Mouse (Mus musculus): Measurements from ENCODE around the gene Cdh6. TPM values are rescaled to one million over a fixed set of nuclear protein-coding genes. Genes with fewer than 3 reads are reported as not detected.
A peak's percentile ranks its signal among the peaks of the same experiment; 100 is the strongest.

Gene Cdh6
- polyA plus RNA-seq, 1 experiment from 2014 or later = 13.8 TPM

- no peaks in the 10 kb centered on the region for H3K27me3 ChIP-seq
- no peak for ATAC-seq (ENCODE audit: insufficient number of reproducible peaks, low FRiP score, low TSS enrichment, low read depth)
- H3K9ac ChIP-seq = no peak overlapping the region
- WGBS = 80% methylated on average over 19 of the region's 19 CpGs
- H3K27ac ChIP-seq (replicated peaks) = no peak overlapping the region
- no peak overlapping the region for H3K4me2 ChIP-seq (replicated peaks)
- 0 out of 2 replicates have a peak, but pooled peaks cover 2% of the 10 kb centered on the region for H3K4me1 ChIP-seq
- no peak overlapping the region for H3K4me3 ChIP-seq (replicated peaks)
- no peaks in the 10 kb centered on the region for H3K36me3 ChIP-seq
- H3K9me3 ChIP-seq (replicated peaks) = no peaks in the 10 kb centered on the region
These were observed 79.3 kb downstream of the Cdh6 start for GRCm38 (mm10) chr15:13093954-13094880.

- Histone ChIP-seq H3K36me3 (no peaks in the 10 kb centered on the region), H3K4me3 (replicated peaks) (no peak overlapping the region), H3K27ac (replicated peaks) (no peak overlapping the region), H3K9ac (no peak overlapping the region), H3K4me2 (replicated peaks) (no peak overlapping the region), H3K4me1 (0 out of 2 replicates have a peak, but pooled peaks cover 2% of the 10 kb centered on the region), H3K27me3 (no peaks in the 10 kb centered on the region), H3K9me3 (replicated peaks) (no peaks in the 10 kb centered on the region)
- 84% methylated on average over 13 of the region's 13 CpGs for WGBS
- no peak for ATAC-seq (ENCODE audit: insufficient number of reproducible peaks, low FRiP score, low TSS enrichment, low read depth)
These were observed 81.4 kb downstream of the Cdh6 start for GRCm38 (mm10) chr15:13092064-13092463.

- no peak for ATAC-seq (ENCODE audit: insufficient number of reproducible peaks, low FRiP score, low TSS enrichment, low read depth)
These were observed 84.9 kb downstream of the Cdh6 start for GRCm38 (mm10) chr15:13088504-13089058.

DNA sequence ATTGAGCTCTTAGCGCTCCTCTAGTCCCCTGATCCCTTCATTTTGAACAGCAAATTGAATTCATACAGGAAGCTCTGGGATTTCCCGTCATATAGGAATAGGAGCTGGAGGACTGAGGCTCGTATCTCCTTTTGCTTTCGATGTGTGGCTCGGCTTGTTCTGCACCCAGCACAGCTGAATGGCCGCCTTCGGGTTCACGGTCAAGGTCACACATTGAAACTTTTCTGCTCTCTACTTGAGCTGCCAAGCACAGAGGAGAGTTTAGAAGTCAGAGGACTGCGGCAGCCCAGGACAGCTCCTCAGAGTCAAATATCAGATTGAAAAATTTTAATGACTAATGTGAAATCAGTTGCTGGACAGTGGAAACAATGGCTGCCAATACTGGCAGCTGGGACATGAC, 88.7 kb downstream of the Cdh6 start:
- Histone ChIP-seq H3K4me1 (no peaks in the 10 kb centered on the region), H3K36me3 (no peaks in the 10 kb centered on the region), H3K4me2 (replicated peaks) (no peak overlapping the region), H3K27me3 (no peaks in the 10 kb centered on the region), H3K4me3 (replicated peaks) (no peak overlapping the region), H3K9ac (no peak overlapping the region), H3K27ac (replicated peaks) (no peak overlapping the region), H3K9me3 (replicated peaks) (no peaks in the 10 kb centered on the region)
- ATAC-seq (ENCODE audit: insufficient number of reproducible peaks, low FRiP score, low TSS enrichment, low read depth) = no peak
- WGBS = 79% methylated on average over 9 of the region's 9 CpGs

More at GRCm38 (mm10) chr15:13088504-13089058, 84.9 kb downstream of the Cdh6 start:
- no peaks in the 10 kb centered on the region for H3K36me3 ChIP-seq
- H3K4me2 ChIP-seq (replicated peaks) = no peak overlapping the region
- no peak overlapping the region for H3K9ac ChIP-seq
- H3K27ac ChIP-seq (replicated peaks) = no peak overlapping the region
- no peak overlapping the region for H3K4me3 ChIP-seq (replicated peaks)
- H3K9me3 ChIP-seq (replicated peaks) = no peaks in the 10 kb centered on the region
- 51% methylated on average over 7 of the region's 7 CpGs for WGBS
- 0 out of 2 replicates have a peak, but pooled peaks cover 2% of the 10 kb centered on the region for H3K4me1 ChIP-seq
- H3K27me3 ChIP-seq = no peaks in the 10 kb centered on the region

- ATAC-seq (ENCODE audit: insufficient number of reproducible peaks, low FRiP score, low TSS enrichment, low read depth) = no peak
- H3K27me3 ChIP-seq = no peaks in the 10 kb centered on the region
- H3K9me3 ChIP-seq (replicated peaks) = no peaks in the 10 kb centered on the region
- no peaks in the 10 kb centered on the region for H3K36me3 ChIP-seq
- no peaks in the 10 kb centered on the region for H3K4me1 ChIP-seq
- H3K27ac ChIP-seq (replicated peaks) = no peak overlapping the region
- H3K9ac ChIP-seq = no peak overlapping the region
- WGBS = 74% methylated on average over 8 of the region's 8 CpGs
- H3K4me2 ChIP-seq (replicated peaks) = no peak overlapping the region
- H3K4me3 ChIP-seq (replicated peaks) = no peak overlapping the region
These were observed 96.4 kb downstream of the Cdh6 start for GRCm38 (mm10) chr15:13076908-13077669.

- 57% methylated on average over 4 of the region's 4 CpGs for WGBS
- no peaks in the 10 kb centered on the region for H3K27me3 ChIP-seq
- H3K9ac ChIP-seq = no peak overlapping the region
- no peak overlapping the region for H3K27ac ChIP-seq (replicated peaks)
- H3K9me3 ChIP-seq (replicated peaks) = no peaks in the 10 kb centered on the region
- no peaks in the 10 kb centered on the region for H3K4me1 ChIP-seq
- H3K4me3 ChIP-seq (replicated peaks) = no peak overlapping the region
- no peak overlapping the region for H3K4me2 ChIP-seq (replicated peaks)
- no peaks in the 10 kb centered on the region for H3K36me3 ChIP-seq
- no peak for ATAC-seq (ENCODE audit: insufficient number of reproducible peaks, low FRiP score, low TSS enrichment, low read depth)
These were observed 99.4 kb downstream of the Cdh6 start for GRCm38 (mm10) chr15:13074047-13074446.

DNA sequence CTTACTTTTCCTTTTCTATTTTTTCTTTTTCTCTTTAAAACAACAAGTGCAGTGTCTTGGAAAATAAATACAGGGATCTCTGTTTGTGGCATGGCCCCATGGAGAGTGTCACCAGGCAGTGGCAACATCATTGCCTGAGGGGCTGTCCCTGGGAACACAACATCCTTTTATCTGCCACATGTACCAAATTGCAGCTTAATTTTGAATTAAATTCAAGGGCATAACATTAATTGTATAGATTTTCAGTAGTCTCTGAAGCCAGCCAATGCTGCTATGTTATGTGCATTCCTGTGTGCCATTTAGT, 105.3 kb downstream of the Cdh6 start:
- Histone ChIP-seq H3K27me3 (no peaks in the 10 kb centered on the region), H3K9ac (no peak overlapping the region), H3K4me1 (no peaks in the 10 kb centered on the region), H3K4me2 (replicated peaks) (peak overlapping the region; percentile 44), H3K27ac (replicated peaks) (no peak overlapping the region), H3K4me3 (replicated peaks) (no peak overlapping the region), H3K36me3 (no peaks in the 10 kb centered on the region), H3K9me3 (replicated peaks) (no peaks in the 10 kb centered on the region)
- ATAC-seq (ENCODE audit: insufficient number of reproducible peaks, low FRiP score, low TSS enrichment, low read depth) = no peak

- no peak overlapping the region for H3K9ac ChIP-seq
- no peaks in the 10 kb centered on the region for H3K36me3 ChIP-seq
- ATAC-seq (ENCODE audit: insufficient number of reproducible peaks, low FRiP score, low TSS enrichment, low read depth) = no peak
- H3K27ac ChIP-seq (replicated peaks) = no peak overlapping the region
- no peaks in the 10 kb centered on the region for H3K9me3 ChIP-seq (replicated peaks)
- whole genome bisulfite sequencing = 28% methylated on average over 20 of the region's 20 CpGs
- H3K27me3 ChIP-seq = no peaks in the 10 kb centered on the region
- H3K4me1 ChIP-seq = no peaks in the 10 kb centered on the region
- H3K4me2 ChIP-seq (replicated peaks) = peak overlapping the region; percentile 44
- H3K4me3 ChIP-seq (replicated peaks) = peak overlapping the region; percentile 20
These were observed 105.9 kb downstream of the Cdh6 start for GRCm38 (mm10) chr15:13067429-13068212.

GRCm38 (mm10) chr15:13066765-13067164, 106.7 kb downstream of the Cdh6 start:
- WGBS = 66% methylated on average over 9 of the region's 9 CpGs
- no peak overlapping the region for H3K4me3 ChIP-seq (replicated peaks)
- ATAC-seq (ENCODE audit: insufficient number of reproducible peaks, low FRiP score, low TSS enrichment, low read depth) = peak; percentile 43; the same call in 1 of the 2 replicates

GRCm38 (mm10) chr15:13063633-13064032, 109.8 kb downstream of the Cdh6 start:
- H3K27me3 ChIP-seq = no peaks in the 10 kb centered on the region
- H3K4me2 ChIP-seq (replicated peaks) = no peak overlapping the region
- no peak for ATAC-seq (ENCODE audit: insufficient number of reproducible peaks, low FRiP score, low TSS enrichment, low read depth)
- no peak overlapping the region for H3K9ac ChIP-seq
- H3K27ac ChIP-seq (replicated peaks) = no peak overlapping the region
- H3K9me3 ChIP-seq (replicated peaks) = no peaks in the 10 kb centered on the region
- no peaks in the 10 kb centered on the region for H3K36me3 ChIP-seq
- no peaks in the 10 kb centered on the region for H3K4me1 ChIP-seq
- 93% methylated on average over 13 of the region's 13 CpGs for WGBS
- no peak overlapping the region for H3K4me3 ChIP-seq (replicated peaks)

More at GRCm38 (mm10) chr15:13066765-13067164, 106.7 kb downstream of the Cdh6 start:
- Histone ChIP-seq H3K9ac (no peak overlapping the region), H3K4me1 (no peaks in the 10 kb centered on the region), H3K36me3 (no peaks in the 10 kb centered on the region), H3K9me3 (replicated peaks) (no peaks in the 10 kb centered on the region), H3K4me2 (replicated peaks) (no peak overlapping the region), H3K27me3 (no peaks in the 10 kb centered on the region), H3K27ac (replicated peaks) (no peak overlapping the region)

GRCm38 (mm10) chr15:13057728-13058127, 115.7 kb downstream of the Cdh6 start:
- Histone ChIP-seq H3K9me3 (replicated peaks) (no peaks in the 10 kb centered on the region), H3K4me3 (replicated peaks) (no peak overlapping the region), H3K4me1 (no peaks in the 10 kb centered on the region), H3K9ac (no peak overlapping the region), H3K27ac (replicated peaks) (no peak overlapping the region), H3K36me3 (no peaks in the 10 kb centered on the region), H3K4me2 (replicated peaks) (no peak overlapping the region), H3K27me3 (no peaks in the 10 kb centered on the region)
- no peak for ATAC-seq (ENCODE audit: insufficient number of reproducible peaks, low FRiP score, low TSS enrichment, low read depth)
- 67% methylated on average over 5 of the region's 5 CpGs for WGBS

All from embryonic facial prominence, embryonic 15.5 days (tissue).